Mouse (Mus musculus) testis, postnatal 14 days (tissue): ENCODE data around the gene Serpina3i.

Experiments used
- DNase-seq: peaks from one replicate; pipeline ENCODE4 v3.0.0; 2021; ENCODE audit warnings: low spot score

Gene Serpina3i

GRCm38 (mm10) chr12:104298049-104298448 lies 35.1 kb downstream of the Serpina3i start:
- no peak for DNase-seq

GRCm38 (mm10) chr12:104305991-104306390 lies 43.1 kb downstream of the Serpina3i start:
- no peak for DNase-seq

GRCm38 (mm10) chr12:104314253-104314652 lies 51.3 kb downstream of the Serpina3i start, which contains the start of gene Serpina3j:
Gene Serpina3j (plus strand): TSS chr12:104314553.
- DNase-seq, result no peak
